Mouse (Mus musculus) thymus, adult 2 months (tissue): ENCODE data around the gene Slc47a2.

Experiments
- CTCF ChIP-seq: fragments of 200-500 bp; IDR thresholded peaks from 2 replicates; pipeline ENCODE4 v1.5.1; 2012; ENCODE audit warnings: mild to moderate bottlenecking, control low read depth, low read length, moderate library complexity, borderline replicate concordance; ENCODE audit not compliant: control insufficient read depth, poor library complexity, insufficient read depth; ENCODE audit errors: extremely low read depth
- POLR2A ChIP-seq: fragments of 200-500 bp; IDR thresholded peaks from 2 replicates; pipeline ENCODE4 v1.6.1; 2012; ENCODE audit warnings: mild to moderate bottlenecking, low read length, control low read depth, moderate library complexity; ENCODE audit not compliant: control insufficient read depth, poor library complexity, insufficient read depth; ENCODE audit errors: extremely low read depth

DNA sequence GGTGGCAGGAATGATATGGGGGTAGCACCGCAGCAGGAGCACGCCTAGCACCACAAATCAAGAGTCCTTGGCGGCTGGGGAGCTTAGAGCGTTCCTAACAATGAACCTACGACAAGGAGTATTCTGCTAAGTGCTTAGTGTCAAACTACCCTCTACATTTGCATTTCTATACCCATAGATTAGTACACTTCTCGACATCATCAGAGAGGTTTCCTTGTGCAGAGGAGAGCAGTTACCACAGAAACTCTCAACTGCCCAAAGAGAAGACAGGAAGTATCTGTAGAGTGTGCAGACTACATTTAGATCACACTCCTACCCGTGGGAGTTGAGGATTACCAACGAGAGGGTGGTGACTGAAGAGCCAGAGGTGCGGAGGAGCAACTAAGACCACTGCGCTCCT lies 90.9 kb downstream of the Slc47a2 start:
- TF ChIP-seq POLR2A (no peak), CTCF (no peak)
